Mouse (Mus musculus) forebrain, embryonic 11.5 days (tissue): Measurements from ENCODE around the gene Ppp1cc. TPM values are rescaled to one million over a fixed set of nuclear protein-coding genes. Genes with fewer than 3 reads are reported as not detected.
A peak's percentile ranks its signal among the peaks of the same experiment; 100 is the strongest.

Experiments
- ATAC-seq: fragments of 200-750 bp; cut with Nextera tagmentation; replicated peaks from 2 replicates; pipeline ENCODE4 v1.8.0; 2017; ENCODE audit warnings: moderate TSS enrichment; ENCODE audit not compliant: low FRiP score
- DNase-seq: peaks from one replicate; pipeline ENCODE4 v3.0.0-alpha.2; 2017; ENCODE audit warnings: low spot score
- H3K27ac ChIP-seq: fragments of 300-500 bp; sonication (generic); 2 replicates; pipeline ENCODE4 v1.5.1; 2014; ENCODE audit warnings: low read depth, low read length
- H3K27me3 ChIP-seq: fragments of 300-500 bp; sonication (generic); 2 replicates; pipeline ENCODE4 v1.6.1; 2014; ENCODE audit warnings: mild to moderate bottlenecking, low read length, mixed read lengths; ENCODE audit not compliant: control insufficient read depth, insufficient read depth
- H3K36me3 ChIP-seq: fragments of 300-500 bp; sonication (generic); 2 replicates; pipeline ENCODE4 v1.6.1; 2014; ENCODE audit warnings: mild to moderate bottlenecking, low read length, moderate library complexity, mixed read lengths; ENCODE audit not compliant: control insufficient read depth, insufficient read depth
- H3K4me1 ChIP-seq: fragments of 300-500 bp; sonication (generic); replicated peaks from 2 replicates; pipeline ENCODE4 v1.6.1; 2014; ENCODE audit warnings: low read length, mixed read lengths; ENCODE audit not compliant: control insufficient read depth, insufficient read depth
- H3K4me2 ChIP-seq: fragments of 300-500 bp; sonication (generic); 2 replicates; pipeline ENCODE4 v1.6.1; 2014; ENCODE audit warnings: low read depth, mild to moderate bottlenecking, low read length, moderate library complexity, mixed read lengths; ENCODE audit not compliant: severe bottlenecking
- H3K4me3 ChIP-seq: fragments of 300-500 bp; sonication (generic); 2 replicates; pipeline ENCODE4 v1.5.1; 2014; ENCODE audit warnings: low read depth, low read length
- H3K9ac ChIP-seq: fragments of 300-500 bp; sonication (generic); 2 replicates; pipeline ENCODE4 v1.6.1; 2014; ENCODE audit warnings: low read length
- H3K9me3 ChIP-seq: fragments of 300-500 bp; sonication (generic); 2 replicates; pipeline ENCODE4 v1.6.1; 2016; ENCODE audit warnings: low read length, mixed read lengths; ENCODE audit not compliant: control insufficient read depth
- WGBS: fragments of 180-500 bp; shearing (Covaris S2); extraction: QIAGEN DNeasy Blood & Tissue Kit; methylation state at CpG from one replicate; pipeline ENCODE4 v1.1.7; 2014; 5-methylcytosine and 5-hydroxymethylcytosine counted together
- polyA plus RNA-seq: library from polyadenylated mRNA; unstranded; fragments of >200 nt; fragmentation: Nextera tagmentation; extraction: Ambion mirVana; gene quantifications from 2 replicates; pipeline ENCODE4 v1.2.1, GENCODE M21; 2014

The Ppp1cc gene
- polyA plus RNA-seq, 1 experiment from 2014 or later, result 364 TPM

DNA sequence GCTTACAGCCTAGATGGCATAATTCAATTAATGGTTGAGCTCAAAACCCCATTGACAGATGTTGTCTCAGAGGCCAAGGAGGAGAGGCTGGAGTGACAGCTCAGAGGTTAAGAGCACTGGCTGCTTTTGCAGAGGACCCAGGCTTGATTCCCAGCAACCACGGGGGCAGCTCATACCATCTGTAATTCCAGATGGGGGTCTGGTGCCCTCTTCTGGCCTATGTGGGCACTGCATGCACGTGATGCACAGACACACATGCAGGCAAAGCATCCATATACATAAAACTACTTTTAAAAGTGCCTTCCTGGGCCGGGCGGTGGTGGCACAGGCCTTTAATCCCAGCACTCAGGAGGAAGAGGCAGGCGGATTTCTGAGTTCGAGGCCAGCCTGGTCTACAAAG, 41.8 kb upstream of the Ppp1cc start:
- WGBS, result 80% methylated on average over 6 of the region's 6 CpGs
- DNase-seq, result no peak

DNA sequence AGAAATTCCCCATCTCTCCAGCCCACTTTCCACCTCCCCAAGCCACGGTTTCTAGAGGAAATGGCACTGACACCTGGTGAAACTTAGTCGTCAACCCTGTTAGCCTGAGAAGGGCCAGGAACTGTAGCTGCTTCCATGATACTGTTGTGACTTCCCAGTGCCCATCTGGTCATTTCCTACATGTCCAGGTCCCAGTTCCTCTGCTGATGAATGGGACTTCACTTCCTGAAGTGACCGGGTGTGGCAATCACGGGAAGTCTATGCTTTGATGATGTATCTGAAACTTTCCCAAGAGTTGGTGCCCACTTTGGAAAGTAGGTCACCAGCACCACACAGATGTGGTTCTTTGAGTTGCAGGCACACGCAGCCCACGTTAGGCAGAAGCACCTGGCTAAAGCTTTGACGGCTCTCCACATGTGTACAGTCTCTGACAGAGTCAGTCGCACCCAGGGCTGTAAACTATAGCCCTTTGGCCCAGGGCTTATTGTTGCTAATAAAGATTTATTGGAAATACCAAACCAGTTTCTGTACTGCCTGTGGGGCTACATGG, 32.8 kb upstream of the Ppp1cc start:
- DNase-seq, result no peak
- 82% methylated on average over 8 of the region's 8 CpGs for WGBS
- Histone ChIP-seq H3K27ac (no peak overlapping the region), H3K9me3 (no peaks in the 10 kb centered on the region), H3K36me3 (no peaks in the 10 kb centered on the region), H3K9ac (no peak overlapping the region), H3K4me2 (no peak overlapping the region), H3K4me3 (no peak overlapping the region), H3K27me3 (no peaks in the 10 kb centered on the region), H3K4me1 (no peaks in the 10 kb centered on the region)
- no peak for ATAC-seq

More for the DNA sequence above, 41.8 kb upstream of the Ppp1cc start:
- no peak overlapping the region for H3K4me2 ChIP-seq
- H3K4me1 ChIP-seq, result no peaks in the 10 kb centered on the region
- ATAC-seq, result no peak
- H3K4me3 ChIP-seq, result no peak overlapping the region
- no peak overlapping the region for H3K9ac ChIP-seq
- H3K9me3 ChIP-seq, result no peaks in the 10 kb centered on the region
- no peaks in the 10 kb centered on the region for H3K36me3 ChIP-seq
- H3K27me3 ChIP-seq, result no peaks in the 10 kb centered on the region
- H3K27ac ChIP-seq, result no peak overlapping the region

DNA sequence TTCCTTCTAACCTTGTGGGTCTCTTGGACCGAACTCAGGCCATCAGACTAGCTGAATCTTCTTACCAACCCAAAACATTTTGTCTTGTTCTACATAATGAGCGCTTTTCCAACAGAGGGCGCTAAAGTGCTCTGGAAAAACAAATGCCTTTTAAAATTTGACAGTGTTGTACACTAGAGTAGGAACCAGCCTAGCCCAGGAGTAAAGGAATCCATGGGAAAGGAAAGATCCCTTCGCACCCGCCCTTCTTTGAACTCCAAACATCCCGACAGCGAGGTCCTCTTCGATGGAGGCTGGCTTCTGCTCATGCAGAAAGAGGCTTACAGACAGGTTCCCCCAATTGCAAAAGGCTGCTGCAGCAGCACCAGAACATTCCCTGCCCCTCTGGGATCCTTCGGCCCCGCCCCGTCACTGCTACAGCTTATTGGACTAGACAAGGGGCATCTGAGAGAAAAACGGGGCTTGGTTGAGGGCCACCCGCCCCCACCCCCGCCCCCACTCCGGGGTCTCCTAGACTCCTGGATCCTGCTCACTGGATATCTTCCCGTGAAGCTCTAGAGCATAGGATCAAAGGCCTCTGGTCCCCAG, 28.9 kb upstream of the Ppp1cc start:
- H3K27ac ChIP-seq, result no peak overlapping the region

DNA sequence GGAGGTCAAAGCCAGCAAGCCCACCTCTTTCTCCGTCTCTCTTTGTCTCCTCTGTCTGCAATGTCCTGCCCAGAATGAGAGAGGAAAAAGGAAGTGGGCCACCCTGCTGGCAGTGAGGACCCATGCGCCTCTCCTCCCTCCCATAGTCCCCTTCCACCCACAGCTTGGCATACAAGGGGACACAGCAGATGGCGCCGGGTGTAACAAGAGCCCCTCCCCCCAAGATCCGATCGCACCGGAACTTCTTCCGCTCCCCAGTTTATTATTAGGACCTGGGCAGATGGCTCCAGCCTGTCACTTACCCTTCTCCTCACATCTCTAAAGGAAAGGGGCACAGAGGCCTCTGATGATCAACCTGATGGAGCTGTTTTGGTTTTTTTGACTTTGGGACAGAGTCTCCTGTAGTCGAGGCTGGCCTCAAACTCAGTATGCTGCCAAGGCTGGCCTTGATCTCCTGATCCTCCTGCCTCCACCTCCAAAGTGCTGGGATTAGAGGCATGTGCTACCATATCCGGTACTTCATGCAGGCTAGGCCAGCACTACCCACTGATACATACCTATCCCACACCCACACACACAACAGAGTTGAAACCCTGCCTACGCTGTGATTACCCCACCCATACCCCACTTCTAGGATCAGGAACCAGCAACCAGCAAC, 27.6 kb upstream of the Ppp1cc start:
- no peak for DNase-seq

More for the DNA sequence above, 28.9 kb upstream of the Ppp1cc start:
- 32% methylated on average over 16 of the region's 16 CpGs for WGBS
- peaks cover 3% of the 10 kb centered on the region; the same call in 1 of the 2 replicates for H3K4me1 ChIP-seq
- ATAC-seq (no peak), DNase-seq (peak; percentile 72)
- no peaks in the 10 kb centered on the region for H3K36me3 ChIP-seq
- no peaks in the 10 kb centered on the region for H3K27me3 ChIP-seq
- H3K4me3 ChIP-seq, result no peak overlapping the region
- H3K9me3 ChIP-seq, result no peaks in the 10 kb centered on the region
- no peak overlapping the region for H3K9ac ChIP-seq
- H3K4me2 ChIP-seq, result no peak overlapping the region

DNA sequence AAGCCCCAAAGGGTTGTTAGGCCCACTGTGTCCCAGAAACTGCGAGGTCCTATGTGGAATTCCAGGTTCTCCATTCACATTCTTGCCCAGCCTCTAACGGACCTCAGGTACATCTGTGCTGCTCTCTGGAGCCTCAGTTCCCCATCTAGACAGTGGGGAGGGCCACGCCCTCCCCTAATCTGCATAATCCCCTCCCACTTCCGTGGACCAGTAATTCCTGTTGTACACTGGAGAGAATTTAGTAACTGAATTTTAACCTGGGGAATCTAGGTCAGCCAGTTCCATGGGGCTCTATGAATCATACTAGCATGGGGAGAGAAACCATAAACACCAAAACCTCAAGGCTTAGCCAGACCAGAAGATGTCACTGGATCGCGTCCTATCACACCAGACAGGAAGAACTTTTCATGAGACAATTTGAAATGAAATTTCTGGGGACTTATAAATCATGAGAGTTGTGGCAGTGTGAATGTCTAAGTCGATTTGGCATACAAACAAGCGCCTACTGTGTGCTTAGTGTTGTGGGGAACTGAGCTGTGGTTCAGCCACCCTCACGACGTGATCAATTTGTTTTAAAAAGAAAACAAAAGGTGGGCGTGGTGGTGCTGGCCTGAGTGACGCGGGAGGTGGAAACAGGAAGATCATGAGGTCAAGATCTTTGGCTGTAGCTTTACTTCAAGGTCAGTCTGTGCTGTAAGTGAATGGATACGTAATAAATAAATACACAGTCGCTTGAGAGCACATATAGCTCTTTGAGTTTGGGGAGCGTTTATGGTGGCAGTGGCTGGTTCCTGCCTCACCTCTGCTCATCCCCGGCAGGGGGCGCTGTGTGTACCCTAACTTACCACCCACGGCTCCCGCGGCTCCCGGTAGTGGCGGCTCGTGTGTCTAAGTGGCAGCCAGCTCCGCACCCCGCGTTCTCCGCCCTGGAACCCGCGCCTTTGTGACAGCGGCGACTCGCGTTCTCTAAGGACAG, 26.7 kb upstream of the Ppp1cc start:
- peak; percentile 93 for DNase-seq
- no peaks in the 10 kb centered on the region for H3K9me3 ChIP-seq
- peak; percentile 61; the same call in 1 of the 2 replicates for ATAC-seq
- H3K27ac ChIP-seq, result no peak overlapping the region
- peaks cover 3% of the 10 kb centered on the region; the same call in 1 of the 2 replicates for H3K4me1 ChIP-seq
- 9% methylated on average over 34 of the region's 34 CpGs for WGBS
- H3K9ac ChIP-seq, result 0 out of 2 replicates have a peak overlapping the region, but pooled peaks have one; percentile 32
- H3K27me3 ChIP-seq, result no peaks in the 10 kb centered on the region
- H3K4me2 ChIP-seq, result peak overlapping the region; percentile 75
- no peaks in the 10 kb centered on the region for H3K36me3 ChIP-seq
- H3K4me3 ChIP-seq, result peak overlapping the region; percentile 20

More for the DNA sequence above, 27.6 kb upstream of the Ppp1cc start:
- Histone ChIP-seq H3K4me3 (no peak overlapping the region), H3K9me3 (no peaks in the 10 kb centered on the region), H3K27ac (no peak overlapping the region), H3K36me3 (no peaks in the 10 kb centered on the region), H3K27me3 (no peaks in the 10 kb centered on the region), H3K4me2 (no peak overlapping the region), H3K9ac (no peak overlapping the region), H3K4me1 (peaks cover 3% of the 10 kb centered on the region; the same call in 1 of the 2 replicates)
- no peak for ATAC-seq
- 89% methylated on average over 11 of the region's 11 CpGs for WGBS

DNA sequence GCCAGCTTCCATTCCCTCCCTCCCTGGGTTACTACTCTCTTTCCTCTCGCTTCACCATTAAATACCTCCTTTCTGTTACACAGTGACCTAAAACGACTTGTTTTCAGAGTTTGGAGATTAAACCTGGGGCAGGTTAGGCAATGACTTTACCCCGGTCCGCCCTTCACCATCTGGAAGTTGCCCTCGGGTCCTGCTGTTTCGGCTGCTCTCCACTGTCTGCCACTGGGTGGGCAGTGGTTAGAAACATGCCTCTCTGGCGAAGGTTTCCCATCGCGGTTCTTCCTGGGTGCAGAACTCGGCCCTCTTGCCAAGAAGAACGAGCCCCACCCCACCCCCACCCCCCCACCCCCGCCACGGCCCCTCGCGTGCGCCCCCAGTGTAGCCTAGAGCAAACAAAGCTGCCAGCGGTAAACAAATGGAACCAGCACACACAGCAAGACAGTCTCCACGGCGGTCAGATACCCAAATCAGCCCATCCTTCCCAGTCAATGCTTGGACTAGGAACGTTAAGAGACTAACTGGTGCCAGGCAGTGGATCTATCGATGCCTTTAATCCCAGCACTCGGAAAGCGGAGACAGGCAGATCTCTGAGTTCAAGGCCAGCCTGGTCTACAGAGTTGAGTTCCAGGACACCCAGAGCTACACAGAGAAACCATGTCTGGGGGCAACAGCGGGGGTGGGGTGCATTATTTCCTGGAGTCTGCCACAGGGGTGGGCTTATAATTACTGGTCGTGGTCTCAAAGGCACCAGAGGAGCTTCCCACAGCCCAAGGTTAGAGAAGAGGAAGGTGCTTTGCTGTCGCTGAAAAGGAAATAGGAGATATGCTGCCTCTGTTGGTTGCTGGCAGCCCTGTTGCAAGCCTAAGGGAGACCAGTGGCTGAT, 25.7 kb upstream of the Ppp1cc start:
- Histone ChIP-seq H3K9ac (0 out of 2 replicates have a peak overlapping the region, but pooled peaks have one; percentile 32), H3K9me3 (no peaks in the 10 kb centered on the region), H3K27ac (no peak overlapping the region), H3K4me3 (peak overlapping the region; percentile 20), H3K27me3 (no peaks in the 10 kb centered on the region), H3K4me1 (peaks cover 3% of the 10 kb centered on the region; the same call in 1 of the 2 replicates), H3K36me3 (no peaks in the 10 kb centered on the region), H3K4me2 (peak overlapping the region; percentile 75)
- no peak for DNase-seq
- no peak for ATAC-seq
- WGBS, result 25% methylated on average over 26 of the region's 26 CpGs

DNA sequence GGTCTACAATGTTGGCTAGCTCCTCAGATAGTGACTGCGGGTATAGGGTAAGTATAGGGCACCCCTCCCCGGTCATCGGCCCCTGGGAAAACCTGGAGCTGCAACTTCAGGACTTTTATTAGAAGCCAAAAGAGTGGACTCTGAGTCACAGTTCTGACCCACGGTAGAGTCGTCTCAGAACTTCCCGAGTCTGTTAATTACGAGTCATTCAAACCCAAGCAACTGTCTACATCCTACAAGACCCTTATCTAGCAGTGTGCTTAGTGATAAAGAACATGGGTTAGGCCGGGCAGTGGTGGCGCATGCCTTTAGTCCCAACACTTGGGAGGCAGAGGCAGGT, 25.1 kb upstream of the Ppp1cc start:
- Histone ChIP-seq H3K36me3 (no peaks in the 10 kb centered on the region), H3K9me3 (no peaks in the 10 kb centered on the region), H3K4me2 (no peak overlapping the region), H3K9ac (no peak overlapping the region), H3K27me3 (no peaks in the 10 kb centered on the region), H3K27ac (no peak overlapping the region), H3K4me1 (peaks cover 3% of the 10 kb centered on the region; the same call in 1 of the 2 replicates), H3K4me3 (no peak overlapping the region)
- 92% methylated on average over 9 of the region's 9 CpGs for WGBS
- ATAC-seq, result no peak
- no peak for DNase-seq
